Mouse (Mus musculus): ENCODE data around the gene Ascl1.

Gene Ascl1

DNA sequence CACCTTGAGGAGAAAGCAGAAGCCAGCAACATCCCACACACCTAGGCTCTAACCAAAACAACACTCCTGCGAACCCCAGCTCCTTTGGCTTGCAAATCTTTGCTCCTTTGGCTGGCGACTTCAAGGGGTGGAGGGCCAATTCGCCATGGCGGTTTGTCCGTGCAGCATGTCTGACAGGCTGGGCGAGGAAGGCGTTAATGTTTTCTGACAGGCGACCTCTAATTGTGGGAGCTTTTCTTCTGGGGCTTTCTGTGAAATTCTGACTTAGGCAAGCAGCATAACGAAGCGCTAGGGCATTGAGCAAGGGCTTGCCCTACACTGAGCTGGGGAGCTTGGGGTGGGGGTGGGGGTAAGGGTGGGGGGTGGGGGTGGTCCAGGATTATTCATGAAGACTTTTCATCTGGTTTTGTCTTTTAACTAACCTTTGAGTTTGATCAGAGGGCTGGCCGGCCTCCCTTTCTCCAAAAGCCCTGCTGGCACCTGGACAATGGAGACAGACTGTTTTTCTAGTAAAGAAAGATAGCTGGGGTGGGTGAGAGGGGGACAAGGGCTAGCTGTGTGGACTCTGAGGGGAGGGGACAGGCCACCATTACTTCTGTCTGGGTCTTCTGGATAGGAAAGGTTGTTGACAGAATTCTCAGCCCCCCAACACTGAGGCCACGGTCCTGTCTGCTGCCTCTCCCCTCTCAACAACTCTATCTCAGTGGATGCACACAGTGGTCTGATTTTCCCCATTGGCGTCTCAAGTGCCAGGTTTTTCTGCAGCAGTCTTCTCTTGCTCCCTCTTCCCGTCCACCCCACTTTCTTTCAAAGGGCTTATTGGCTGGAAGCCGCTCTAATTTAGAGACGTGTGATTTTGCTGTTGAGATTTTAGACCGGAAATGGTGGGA is 8.4 kb downstream of the Ascl1 start:
- no peak for DNase-seq

DNA sequence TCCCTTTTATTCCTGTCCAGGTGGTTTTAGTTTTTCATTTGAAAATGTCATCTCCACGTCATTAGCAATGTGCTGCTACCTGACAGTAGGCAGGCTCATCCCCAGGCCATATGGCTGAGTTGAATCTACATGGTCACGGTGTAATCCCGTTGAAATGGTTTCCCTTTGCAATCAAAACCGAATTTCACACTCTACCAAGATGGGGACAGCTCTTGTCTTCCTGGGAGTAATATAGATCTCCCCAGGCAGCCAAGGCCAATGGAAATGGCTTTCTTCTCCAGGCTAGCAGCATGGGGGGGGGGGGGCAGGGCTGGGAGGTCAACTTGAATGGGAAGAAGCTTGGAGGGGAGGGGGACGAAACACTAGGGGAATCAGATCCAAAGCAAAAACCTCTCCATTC is 15.6 kb downstream of the Ascl1 start:
- no peak for DNase-seq

DNA sequence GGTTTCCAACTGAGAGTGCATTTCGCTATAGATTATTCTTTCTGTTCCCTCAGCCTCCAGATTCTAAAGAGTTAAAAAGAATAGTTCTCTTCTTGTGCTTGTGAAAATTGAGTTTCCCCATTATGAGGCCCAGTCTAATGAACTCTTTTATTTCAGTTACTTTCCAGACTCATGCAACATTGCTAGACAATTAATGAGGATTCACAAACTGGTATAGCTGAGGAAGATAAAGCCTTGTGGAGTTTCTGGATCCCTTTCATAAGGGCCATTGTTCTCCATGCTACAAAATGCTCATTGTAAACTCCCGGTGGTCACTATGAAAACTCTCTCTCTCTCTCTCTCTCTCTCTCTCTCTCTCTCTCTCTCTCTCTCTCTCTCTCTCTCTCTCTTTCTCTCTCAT is 18.5 kb downstream of the Ascl1 start:
- DNase-seq = no peak

GRCm38 (mm10) chr10:87473475-87474131 is 19.9 kb downstream of the Ascl1 start:
- DNase-seq = no peak

DNA sequence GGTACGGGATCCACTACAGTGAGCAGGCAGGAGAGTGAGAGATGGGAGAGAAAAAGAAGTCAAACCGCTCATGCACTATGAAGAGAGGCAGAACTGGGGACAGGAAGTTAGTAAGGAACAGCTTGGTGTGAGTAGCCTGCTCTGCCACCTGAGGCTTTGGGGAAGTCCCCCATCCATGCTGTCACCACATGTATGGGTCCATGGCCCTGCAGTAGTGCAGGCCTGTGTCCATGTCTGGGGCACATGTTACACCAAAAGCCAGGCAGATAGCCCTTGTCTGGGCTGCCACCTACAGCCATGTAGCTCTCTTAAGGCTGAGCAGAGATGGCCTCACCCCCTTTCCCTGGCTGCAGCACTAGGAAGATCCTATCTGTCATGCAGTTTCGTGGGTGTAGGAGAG is 42.7 kb downstream of the Ascl1 start:
- no peak for DNase-seq

DNA sequence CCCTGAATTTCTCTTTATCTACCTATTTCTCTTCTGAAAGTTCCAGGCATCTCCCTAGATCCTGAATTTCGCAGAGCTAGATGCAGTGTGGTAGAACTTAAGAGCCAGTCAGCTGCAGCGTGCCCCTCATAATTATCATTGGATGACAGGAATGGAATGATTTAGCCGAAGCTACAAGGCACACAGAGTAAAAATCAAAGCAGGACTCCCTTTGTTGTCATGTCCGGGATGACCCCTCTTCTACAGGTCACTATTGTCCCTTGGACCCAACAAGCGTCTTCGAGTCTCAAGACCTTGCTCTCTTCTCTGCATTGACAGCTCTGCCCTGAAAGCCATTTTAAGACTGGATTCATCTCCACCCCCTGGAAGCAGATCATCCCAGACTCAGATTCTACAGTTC is 44.1 kb downstream of the Ascl1 start:
- DNase-seq = no peak

GRCm38 (mm10) chr10:87448257-87448656 is 45.2 kb downstream of the Ascl1 start:
- DNase-seq = no peak

DNA sequence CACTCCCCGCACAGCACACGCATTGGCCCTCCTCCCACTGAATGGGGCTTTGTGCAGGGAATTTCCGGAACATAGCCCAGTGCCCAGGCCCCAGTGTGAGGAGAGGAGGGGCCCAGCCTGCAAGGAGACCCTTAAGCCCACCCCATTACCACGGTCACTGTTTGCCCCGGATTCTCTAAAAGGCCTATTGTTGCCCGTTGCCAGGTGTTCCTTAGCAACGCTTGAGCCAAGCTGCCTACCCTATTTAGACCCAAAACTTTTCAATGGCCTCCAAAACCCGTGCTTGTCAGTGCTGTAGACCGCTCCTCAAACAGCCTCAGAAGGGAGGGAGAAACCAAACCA is 45.7 kb downstream of the Ascl1 start:
- no peak for DNase-seq

GRCm38 (mm10) chr10:87446829-87447753 is 46.4 kb downstream of the Ascl1 start:
- DNase-seq = no peak

GRCm38 (mm10) chr10:87446139-87446828 is 47.2 kb downstream of the Ascl1 start:
- no peak for DNase-seq

Measured in lung, postnatal 4 days (tissue).